Mouse (Mus musculus) liver, embryonic 12.5 days (tissue): Measurements from ENCODE around the gene Hmgcr. TPM values are rescaled to one million over a fixed set of nuclear protein-coding genes. Genes with fewer than 3 reads are reported as not detected.
"Not testable (repeated sequence)": the region's sequence is repeated elsewhere in the genome, so short reads cannot be mapped to it uniquely, and the experiment has no call there.

Source experiments
- ATAC-seq: fragments of 200-750 bp; cut with Nextera tagmentation; 2 replicates; pipeline ENCODE4 v1.8.0; 2017; ENCODE audit warnings: moderate number of reproducible peaks, mild to moderate bottlenecking, moderate library complexity
- H3K27ac ChIP-seq: fragments of 300-500 bp; sonication (generic); 2 replicates; pipeline ENCODE4 v1.5.1; 2016; ENCODE audit warnings: mild to moderate bottlenecking
- H3K27me3 ChIP-seq: fragments of 300-500 bp; sonication (generic); replicated peaks from 2 replicates; pipeline ENCODE4 v1.6.1; 2016; ENCODE audit warnings: mild to moderate bottlenecking, moderate library complexity
- H3K36me3 ChIP-seq: fragments of 300-500 bp; sonication (generic); 2 replicates; pipeline ENCODE4 v1.6.1; 2016; ENCODE audit warnings: mild to moderate bottlenecking, moderate library complexity
- H3K4me1 ChIP-seq: fragments of 300-500 bp; sonication (generic); 2 replicates; pipeline ENCODE4 v1.6.1; 2016
- H3K4me2 ChIP-seq: fragments of 300-500 bp; sonication (generic); 2 replicates; pipeline ENCODE4 v1.6.1; 2016; ENCODE audit warnings: mild to moderate bottlenecking, moderate library complexity
- H3K4me3 ChIP-seq: fragments of 300-500 bp; sonication (generic); 2 replicates; pipeline ENCODE4 v1.5.1; 2016; ENCODE audit warnings: mild to moderate bottlenecking, moderate library complexity
- H3K9ac ChIP-seq: fragments of 300-500 bp; sonication (generic); 2 replicates; pipeline ENCODE4 v1.6.1; 2016; ENCODE audit warnings: mild to moderate bottlenecking, moderate library complexity
- H3K9me3 ChIP-seq: fragments of 300-500 bp; sonication (generic); replicated peaks from 2 replicates; pipeline ENCODE4 v1.6.1; 2016; ENCODE audit warnings: mild to moderate bottlenecking, moderate library complexity
- WGBS: fragments of 180-500 bp; shearing (Covaris S2); methylation state at CpG from one replicate; pipeline ENCODE4 v1.1.7; 2016; ENCODE audit not compliant: insufficient replicate concordance; 5-methylcytosine and 5-hydroxymethylcytosine counted together
- polyA plus RNA-seq: library from polyadenylated mRNA; unstranded; fragments of >200 nt; fragmentation: Nextera tagmentation; extraction: Ambion mirVana; gene quantifications from 2 replicates; pipeline ENCODE4 v1.2.1, GENCODE M21; 2016

Gene Hmgcr
- polyA plus RNA-seq, 1 experiment from 2014 or later, result 79.3 TPM

GRCm38 (mm10) chr13:96663120-96663519 lies 7.6 kb downstream of the Hmgcr start:
- not testable (repeated sequence) for H3K4me2 ChIP-seq, ATAC-seq, H3K9me3 ChIP-seq, H3K4me3 ChIP-seq, H3K27ac ChIP-seq, H3K9ac ChIP-seq, H3K27me3 ChIP-seq
- Histone ChIP-seq H3K36me3 (peaks cover 94% of the 10 kb centered on the region), H3K4me1 (peaks cover 24% of the 10 kb centered on the region)
- 89% methylated on average over 4 of the region's 4 CpGs for WGBS

- H3K9ac ChIP-seq, result no peak overlapping the region
- H3K36me3 ChIP-seq, result peaks cover 98% of the 10 kb centered on the region
- no peaks in the 10 kb centered on the region for H3K4me1 ChIP-seq
- no peaks in the 10 kb centered on the region for H3K9me3 ChIP-seq
- 83% methylated on average over 10 of the region's 10 CpGs for WGBS
- no peak overlapping the region for H3K4me2 ChIP-seq
- no peak overlapping the region for H3K4me3 ChIP-seq
- H3K27ac ChIP-seq, result no peak overlapping the region
- H3K27me3 ChIP-seq, result no peaks in the 10 kb centered on the region
- ATAC-seq, result no peak
These were observed 10.5 kb downstream of the Hmgcr start for GRCm38 (mm10) chr13:96660095-96660860.

GRCm38 (mm10) chr13:96658936-96659335 lies 11.8 kb downstream of the Hmgcr start:
- Histone ChIP-seq H3K9me3 (no peaks in the 10 kb centered on the region), H3K27ac (no peak overlapping the region), H3K4me2 (no peak overlapping the region), H3K36me3 (peaks cover 98% of the 10 kb centered on the region), H3K4me1 (no peaks in the 10 kb centered on the region), H3K9ac (no peak overlapping the region), H3K27me3 (no peaks in the 10 kb centered on the region), H3K4me3 (no peak overlapping the region)
- no peak for ATAC-seq
- WGBS, result 84% methylated on average over 7 of the region's 7 CpGs

- 73% methylated on average over 1 of the region's 1 CpGs for WGBS
- H3K4me1 ChIP-seq, result no peaks in the 10 kb centered on the region
- no peaks in the 10 kb centered on the region for H3K27me3 ChIP-seq
- no peak overlapping the region for H3K4me3 ChIP-seq
- no peak overlapping the region for H3K9ac ChIP-seq
- H3K4me2 ChIP-seq, result no peak overlapping the region
- H3K36me3 ChIP-seq, result peaks cover 97% of the 10 kb centered on the region
- H3K9me3 ChIP-seq, result no peaks in the 10 kb centered on the region
- H3K27ac ChIP-seq, result no peak overlapping the region
- ATAC-seq, result no peak
These were observed 14.1 kb downstream of the Hmgcr start for GRCm38 (mm10) chr13:96656673-96657072.

- no peak overlapping the region for H3K9ac ChIP-seq
- H3K27ac ChIP-seq, result no peak overlapping the region
- H3K4me1 ChIP-seq, result no peaks in the 10 kb centered on the region
- H3K36me3 ChIP-seq, result peaks cover 98% of the 10 kb centered on the region
- 75% methylated on average over 9 of the region's 9 CpGs for WGBS
- ATAC-seq, result no peak
- H3K4me3 ChIP-seq, result no peak overlapping the region
- H3K9me3 ChIP-seq, result no peaks in the 10 kb centered on the region
- H3K4me2 ChIP-seq, result no peak overlapping the region
- H3K27me3 ChIP-seq, result no peaks in the 10 kb centered on the region
These were observed 17.7 kb downstream of the Hmgcr start for GRCm38 (mm10) chr13:96653041-96653440.

- Histone ChIP-seq H3K27ac (no peak overlapping the region), H3K4me1 (no peaks in the 10 kb centered on the region), H3K9me3 (no peaks in the 10 kb centered on the region), H3K4me2 (no peak overlapping the region), H3K27me3 (no peaks in the 10 kb centered on the region), H3K36me3 (peaks cover 34% of the 10 kb centered on the region), H3K9ac (no peak overlapping the region), H3K4me3 (no peak overlapping the region)
- ATAC-seq, result no peak
- WGBS, result 66% methylated on average over 5 of the region's 5 CpGs
These were observed 24.9 kb downstream of the Hmgcr start for GRCm38 (mm10) chr13:96645822-96646221.

GRCm38 (mm10) chr13:96644168-96644567 lies 26.6 kb downstream of the Hmgcr start:
- no peak for ATAC-seq
- Histone ChIP-seq H3K9me3 (no peaks in the 10 kb centered on the region), H3K4me1 (no peaks in the 10 kb centered on the region), H3K27ac (no peak overlapping the region), H3K4me2 (no peak overlapping the region), H3K36me3 (peaks cover 28% of the 10 kb centered on the region), H3K27me3 (no peaks in the 10 kb centered on the region), H3K9ac (no peak overlapping the region), H3K4me3 (no peak overlapping the region)
- WGBS, result 55% methylated on average over 2 of the region's 2 CpGs

GRCm38 (mm10) chr13:96630396-96630795 lies 40.3 kb downstream of the Hmgcr start:
- H3K4me1 ChIP-seq, result 0 out of 2 replicates have a peak, but pooled peaks cover 2% of the 10 kb centered on the region
- no peaks in the 10 kb centered on the region for H3K27me3 ChIP-seq
- H3K36me3 ChIP-seq, result peaks cover 49% of the 10 kb centered on the region
- 44% methylated on average over 4 of the region's 4 CpGs for WGBS
- H3K4me3 ChIP-seq, result no peak overlapping the region
- peak; percentile 67 for ATAC-seq
- no peak overlapping the region for H3K4me2 ChIP-seq
- H3K9me3 ChIP-seq, result no peaks in the 10 kb centered on the region
- H3K27ac ChIP-seq, result no peak overlapping the region
- no peak overlapping the region for H3K9ac ChIP-seq

GRCm38 (mm10) chr13:96620891-96621290 lies 49.8 kb downstream of the Hmgcr start:
- H3K4me1 ChIP-seq, result no peaks in the 10 kb centered on the region
- no peak overlapping the region for H3K9ac ChIP-seq
- H3K9me3 ChIP-seq, result no peaks in the 10 kb centered on the region
- peaks cover 35% of the 10 kb centered on the region for H3K36me3 ChIP-seq
- WGBS, result 59% methylated on average over 1 of the region's 1 CpGs
- no peaks in the 10 kb centered on the region for H3K27me3 ChIP-seq
- no peak overlapping the region for H3K27ac ChIP-seq
- no peak overlapping the region for H3K4me2 ChIP-seq
- ATAC-seq, result no peak
- H3K4me3 ChIP-seq, result no peak overlapping the region

GRCm38 (mm10) chr13:96614615-96615014 lies 56.1 kb downstream of the Hmgcr start:
- ATAC-seq, result no peak
- no peak overlapping the region for H3K9ac ChIP-seq
- 71% methylated on average over 3 of the region's 3 CpGs for WGBS

GRCm38 (mm10) chr13:96604242-96604641 lies 66.5 kb downstream of the Hmgcr start:
- no peak for ATAC-seq
- Histone ChIP-seq H3K4me3 (no peak overlapping the region), H3K4me1 (0 out of 2 replicates have a peak, but pooled peaks cover 3% of the 10 kb centered on the region), H3K9me3 (no peaks in the 10 kb centered on the region), H3K36me3 (peaks cover 42% of the 10 kb centered on the region), H3K27me3 (no peaks in the 10 kb centered on the region), H3K27ac (no peak overlapping the region), H3K4me2 (no peak overlapping the region), H3K9ac (no peak overlapping the region)
- 49% methylated on average over 2 of the region's 2 CpGs for WGBS

More at GRCm38 (mm10) chr13:96614615-96615014, 56.1 kb downstream of the Hmgcr start:
- Histone ChIP-seq H3K4me2 (no peak overlapping the region), H3K9me3 (no peaks in the 10 kb centered on the region), H3K27ac (no peak overlapping the region), H3K36me3 (peaks cover 36% of the 10 kb centered on the region), H3K4me3 (no peak overlapping the region), H3K27me3 (no peaks in the 10 kb centered on the region), H3K4me1 (no peaks in the 10 kb centered on the region)

GRCm38 (mm10) chr13:96599182-96599581 lies 71.6 kb downstream of the Hmgcr start:
- no peak overlapping the region for H3K27ac ChIP-seq
- no peak overlapping the region for H3K4me3 ChIP-seq
- H3K9ac ChIP-seq, result no peak overlapping the region
- 87% methylated on average over 9 of the region's 9 CpGs for WGBS
- peaks cover 22% of the 10 kb centered on the region for H3K36me3 ChIP-seq
- no peak overlapping the region for H3K4me2 ChIP-seq
- no peak for ATAC-seq
- 0 out of 2 replicates have a peak, but pooled peaks cover 2% of the 10 kb centered on the region for H3K4me1 ChIP-seq
- H3K9me3 ChIP-seq, result no peaks in the 10 kb centered on the region
- H3K27me3 ChIP-seq, result no peaks in the 10 kb centered on the region
